Mouse (Mus musculus) cerebellum, adult 11-12 months (tissue): ENCODE measurements at regions not wholly inside any gene's neighbourhood (a gene's known extent, or its start where the extent isn't known, plus 50 kb on each side); places are given as distances from the start of the nearest gene placed in this dataset.
A peak's percentile ranks its signal among the peaks of the same experiment; 100 is the strongest.

Source experiments
- DNase-seq: peaks from one replicate; pipeline ENCODE4 v3.0.0; 2022

GRCm38 (mm10) chr4:33696969-33697368, 227.4 kb upstream of the Cnr1 start:
- DNase-seq: no peak

- DNase-seq: peak; percentile 56
Observed at GRCm38 (mm10) chr4:33702028-33702666, 222.2 kb upstream of the Cnr1 start.

- DNase-seq: no peak
Observed at GRCm38 (mm10) chr4:33705722-33706121, 218.7 kb upstream of the Cnr1 start.

- no peak for DNase-seq
Observed at GRCm38 (mm10) chr4:33706785-33707184, 217.6 kb upstream of the Cnr1 start.

- no peak for DNase-seq
Observed at GRCm38 (mm10) chr4:33716475-33717117, 207.8 kb upstream of the Cnr1 start.

GRCm38 (mm10) chr4:33720972-33721371, 203.4 kb upstream of the Cnr1 start:
- DNase-seq: no peak

GRCm38 (mm10) chr4:33721971-33722370, 202.4 kb upstream of the Cnr1 start:
- DNase-seq: no peak

- DNase-seq: no peak
Observed at GRCm38 (mm10) chr4:33731837-33732236, 192.6 kb upstream of the Cnr1 start.

- peak; percentile 42 for DNase-seq
Observed at GRCm38 (mm10) chr4:33734923-33735322, 189.5 kb upstream of the Cnr1 start.

- DNase-seq: peak; percentile 34
Observed at GRCm38 (mm10) chr4:33735442-33735966, 188.9 kb upstream of the Cnr1 start.

GRCm38 (mm10) chr4:33736061-33736701, 188.2 kb upstream of the Cnr1 start:
- DNase-seq: peak; percentile 89

- DNase-seq: no peak
Observed at GRCm38 (mm10) chr4:33737337-33737736, 187.1 kb upstream of the Cnr1 start.

- DNase-seq: no peak
Observed at GRCm38 (mm10) chr4:33737859-33738417, 186.5 kb upstream of the Cnr1 start.

- DNase-seq: no peak
Observed at GRCm38 (mm10) chr4:33739211-33739904, 185.0 kb upstream of the Cnr1 start.

GRCm38 (mm10) chr4:33740982-33741381, 183.4 kb upstream of the Cnr1 start:
- DNase-seq: no peak

GRCm38 (mm10) chr4:33745180-33745579, 179.2 kb upstream of the Cnr1 start:
- DNase-seq: no peak

- no peak for DNase-seq
Observed at GRCm38 (mm10) chr4:33747316-33747895, 177.0 kb upstream of the Cnr1 start.

- DNase-seq: no peak
Observed at GRCm38 (mm10) chr4:33767721-33768120, 156.7 kb upstream of the Cnr1 start.

- DNase-seq: no peak
Observed at GRCm38 (mm10) chr4:33786027-33786426, 138.4 kb upstream of the Cnr1 start.

- DNase-seq: no peak
Observed at GRCm38 (mm10) chr4:33786958-33787357, 137.4 kb upstream of the Cnr1 start.

GRCm38 (mm10) chr4:33793398-33793797, 131.0 kb upstream of the Cnr1 start:
- peak; percentile 95 for DNase-seq

GRCm38 (mm10) chr4:33795461-33795860, 128.9 kb upstream of the Cnr1 start:
- DNase-seq: no peak

GRCm38 (mm10) chr4:33797964-33798363, 126.4 kb upstream of the Cnr1 start:
- peak; percentile 46 for DNase-seq
